Mouse (Mus musculus): ENCODE data around the gene 1700092M07Rik.

DNA sequence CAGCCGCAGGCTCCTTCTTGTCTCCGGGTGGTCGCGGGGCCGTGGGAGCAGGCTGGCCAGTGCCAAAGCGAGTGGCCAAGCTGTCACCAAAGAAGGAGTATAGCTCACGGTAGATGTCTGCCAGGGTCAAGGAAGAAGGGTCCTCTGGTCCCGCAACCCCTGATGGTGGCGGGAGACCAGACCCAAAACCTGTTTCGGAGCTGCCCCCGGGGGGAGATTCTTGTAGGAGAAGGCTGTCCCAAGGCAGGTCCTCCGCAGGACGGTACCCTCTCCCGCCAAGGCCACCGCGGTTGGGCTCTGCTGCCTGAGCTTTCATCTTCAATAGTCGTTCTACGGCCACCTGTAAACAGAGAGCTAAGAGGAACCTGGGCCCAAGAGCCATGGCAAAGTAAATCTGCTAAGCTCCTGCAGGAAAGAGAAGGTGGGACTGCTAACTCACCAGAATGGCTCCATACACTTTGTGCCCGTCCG lies 34.5 kb downstream of the 1700092M07Rik start:
- TF ChIP-seq MAX (IDR thresholded peaks at IDR 0.05) (no peak), CTCF (IDR thresholded peaks at IDR 0.05; ENCODE audit: control insufficient read depth, insufficient read depth, insufficient read length) (no peak)

All from C2C12 (cell line).